ENCODE assay signal across 11 mouse cellular contexts in genomic region chr16:70239432-70239941, GRCm38 (mm10).
A peak's percentile ranks its signal among the peaks of the same experiment; 100 is the strongest.
DNase-seq lines count a peak whose midpoint lies in the region; ATAC-seq lines count a peak whose summit lies in the region.
"Had no signal": no experiment of that assay in that cellular context is flagged by ENCODE, and none has a peak within 500 bp of the region (broad histone marks: within the 10 kb centered on the region; RNA-seq: fewer than 3 reads in every experiment).

No protein-coding gene starts in this region.

- 0 out of 2 replicates have a peak overlapping the region, but pooled peaks have one; percentile 41 for H3K27ac ChIP-seq in embryonic facial prominence, embryonic 12.5 days
- peak overlapping the region; percentile 57 for H3K27ac ChIP-seq in kidney, embryonic 14.5 days (ENCODE audit: low read depth, low read length)
- no peak overlapping the region for H3K27ac ChIP-seq in midbrain, embryonic 13.5 days
- H3K27ac ChIP-seq: hindbrain, embryonic 15.5 days; limb, embryonic 15.5 days; stomach, postnatal 0 days had no signal

- DNase-seq in brain, adult 2 months (ENCODE audit: low read depth, low spot score): peak; percentile 6
- no peak for DNase-seq in adrenal gland, postnatal 25 days
- no peak for DNase-seq in spleen, postnatal 10 days (ENCODE audit: low spot score in 2 of 2)
- DNase-seq in frontal cortex, postnatal 36 days (ENCODE audit: low spot score in 2 of 2): no peak
- DNase-seq in heart, postnatal 4 days: no peak

- no peaks in the 10 kb centered on the region for H3K36me3 ChIP-seq in embryonic facial prominence, embryonic 12.5 days
- H3K36me3 ChIP-seq in kidney, embryonic 14.5 days (ENCODE audit: control insufficient read depth, insufficient read depth, low read length): no peaks in the 10 kb centered on the region
- H3K36me3 ChIP-seq in midbrain, embryonic 13.5 days: no peaks in the 10 kb centered on the region
- H3K36me3 ChIP-seq: hindbrain, embryonic 15.5 days; limb, embryonic 15.5 days had no signal

- no peaks in the 10 kb centered on the region for H3K27me3 ChIP-seq in embryonic facial prominence, embryonic 12.5 days
- no peaks in the 10 kb centered on the region for H3K27me3 ChIP-seq in kidney, embryonic 14.5 days (ENCODE audit: control insufficient read depth, insufficient read depth, low read length)
- H3K27me3 ChIP-seq in midbrain, embryonic 13.5 days: no peaks in the 10 kb centered on the region
- H3K27me3 ChIP-seq: hindbrain, embryonic 15.5 days; limb, embryonic 15.5 days had no signal

- WGBS in embryonic facial prominence, embryonic 12.5 days: 24% methylated on average over 7 of the region's 7 CpGs
- 3% methylated on average over 7 of the region's 7 CpGs for WGBS in kidney, embryonic 14.5 days
- WGBS in midbrain, embryonic 13.5 days: 15% methylated on average over 7 of the region's 7 CpGs

- ATAC-seq in embryonic facial prominence, embryonic 12.5 days (ENCODE audit: insufficient number of reproducible peaks, insufficient read depth, low FRiP score, low TSS enrichment): no peak
- ATAC-seq in kidney, embryonic 14.5 days (ENCODE audit: low FRiP score, low TSS enrichment): peak; percentile 93
- peak; percentile 71 for ATAC-seq in midbrain, embryonic 13.5 days

- H3K4me2 ChIP-seq in embryonic facial prominence, embryonic 12.5 days (replicated peaks): no peak overlapping the region
- H3K4me2 ChIP-seq in kidney, embryonic 14.5 days (replicated peaks; ENCODE audit: low read depth, low read length): no peak overlapping the region; the same call in 1 of the 2 replicates
- no peak overlapping the region for H3K4me2 ChIP-seq in midbrain, embryonic 13.5 days (replicated peaks)
- H3K4me2 ChIP-seq: hindbrain, embryonic 15.5 days; limb, embryonic 15.5 days had no signal

- no peaks in the 10 kb centered on the region for H3K9me3 ChIP-seq in embryonic facial prominence, embryonic 12.5 days
- H3K9me3 ChIP-seq in kidney, embryonic 14.5 days (ENCODE audit: control insufficient read depth, low read length): no peaks in the 10 kb centered on the region
- H3K9me3 ChIP-seq in midbrain, embryonic 13.5 days: no peaks in the 10 kb centered on the region
- H3K9me3 ChIP-seq: hindbrain, embryonic 15.5 days; limb, embryonic 15.5 days had no signal

- H3K4me3 ChIP-seq in embryonic facial prominence, embryonic 12.5 days: no peak overlapping the region
- no peak overlapping the region for H3K4me3 ChIP-seq in kidney, embryonic 14.5 days (ENCODE audit: low read length)
- H3K4me3 ChIP-seq in midbrain, embryonic 13.5 days (replicated peaks): no peak overlapping the region
- H3K4me3 ChIP-seq: hindbrain, embryonic 15.5 days; limb, embryonic 15.5 days had no signal

- no peak overlapping the region for H3K9ac ChIP-seq in embryonic facial prominence, embryonic 12.5 days
- no peak overlapping the region for H3K9ac ChIP-seq in kidney, embryonic 14.5 days (ENCODE audit: low read depth, low read length)
- H3K9ac ChIP-seq in midbrain, embryonic 13.5 days (replicated peaks): no peak overlapping the region
- H3K9ac ChIP-seq: hindbrain, embryonic 15.5 days; limb, embryonic 15.5 days had no signal

- H3K4me1 ChIP-seq in embryonic facial prominence, embryonic 12.5 days: peaks cover 10% of the 10 kb centered on the region; the same call in 1 of the 2 replicates
- peaks cover 21% of the 10 kb centered on the region for H3K4me1 ChIP-seq in kidney, embryonic 14.5 days (ENCODE audit: control insufficient read depth, insufficient read depth, low read length)
- H3K4me1 ChIP-seq in midbrain, embryonic 13.5 days (replicated peaks): peaks cover 7% of the 10 kb centered on the region; the same call in 1 of the 2 replicates
